Mouse (Mus musculus) embryonic facial prominence, embryonic 12.5 days (tissue): ENCODE measurements around the gene Olfm2. TPM values are rescaled to one million over a fixed set of nuclear protein-coding genes. Genes with fewer than 3 reads are reported as not detected.
"Not testable (repeated sequence)": the region's sequence is repeated elsewhere in the genome, so short reads cannot be mapped to it uniquely, and the experiment has no call there.

Experiments
- ATAC-seq: fragments of 200-750 bp; cut with Nextera tagmentation; 2 replicates; pipeline ENCODE4 v1.8.0; 2017; ENCODE audit not compliant: insufficient number of reproducible peaks, insufficient read depth, low FRiP score, low TSS enrichment
- H3K27ac ChIP-seq: fragments of 300-500 bp; sonication (generic); 2 replicates; pipeline ENCODE4 v1.5.1; 2016; ENCODE audit warnings: mild to moderate bottlenecking
- H3K27me3 ChIP-seq: fragments of 300-500 bp; sonication (generic); 2 replicates; pipeline ENCODE4 v1.6.1; 2016; ENCODE audit warnings: mild to moderate bottlenecking, moderate library complexity
- H3K36me3 ChIP-seq: fragments of 300-500 bp; sonication (generic); 2 replicates; pipeline ENCODE4 v1.6.1; 2016; ENCODE audit warnings: mild to moderate bottlenecking
- H3K4me1 ChIP-seq: fragments of 300-500 bp; sonication (generic); 2 replicates; pipeline ENCODE4 v1.6.1; 2016
- H3K4me2 ChIP-seq: fragments of 300-500 bp; sonication (generic); replicated peaks from 2 replicates; pipeline ENCODE4 v1.6.1; 2016; ENCODE audit warnings: mild to moderate bottlenecking, moderate library complexity
- H3K4me3 ChIP-seq: fragments of 300-500 bp; sonication (generic); 2 replicates; pipeline ENCODE4 v1.5.1; 2016; ENCODE audit warnings: mild to moderate bottlenecking
- H3K9ac ChIP-seq: fragments of 300-500 bp; sonication (generic); 2 replicates; pipeline ENCODE4 v1.6.1; 2016; ENCODE audit warnings: mild to moderate bottlenecking, moderate library complexity
- H3K9me3 ChIP-seq: fragments of 300-500 bp; sonication (generic); 2 replicates; pipeline ENCODE4 v1.6.1; 2016; ENCODE audit warnings: mild to moderate bottlenecking, moderate library complexity
- WGBS: fragments of 180-500 bp; shearing (Covaris S2); methylation state at CpG from one replicate; pipeline ENCODE4 v1.1.7; 2016; 5-methylcytosine and 5-hydroxymethylcytosine counted together
- polyA plus RNA-seq: library from polyadenylated mRNA; unstranded; fragments of >200 nt; fragmentation: Nextera tagmentation; extraction: Ambion mirVana; gene quantifications from 2 replicates; pipeline ENCODE4 v1.2.1, GENCODE M21; 2016

Olfm2 gene
- polyA plus RNA-seq, 1 experiment from 2014 or later: 9.5 TPM

- no peak overlapping the region for H3K27ac ChIP-seq
- 0 out of 2 replicates have a peak, but pooled peaks cover 4% of the 10 kb centered on the region for H3K9me3 ChIP-seq
- 71% methylated on average over 7 of the region's 7 CpGs for WGBS
- H3K36me3 ChIP-seq: no peaks in the 10 kb centered on the region
- no peaks in the 10 kb centered on the region for H3K27me3 ChIP-seq
- H3K9ac ChIP-seq: no peak overlapping the region
- no peaks in the 10 kb centered on the region for H3K4me1 ChIP-seq
- H3K4me2 ChIP-seq: no peak overlapping the region
- no peak for ATAC-seq
- H3K4me3 ChIP-seq: no peak overlapping the region
These were observed 30.8 kb downstream of the Olfm2 start for GRCm38 (mm10) chr9:20715332-20715731.

GRCm38 (mm10) chr9:20713478-20713987 lies 32.6 kb downstream of the Olfm2 start:
- H3K27ac ChIP-seq: no peak overlapping the region
- no peaks in the 10 kb centered on the region for H3K27me3 ChIP-seq
- H3K9me3 ChIP-seq: 0 out of 2 replicates have a peak, but pooled peaks cover 4% of the 10 kb centered on the region
- H3K4me2 ChIP-seq: no peak overlapping the region
- ATAC-seq: 0 out of 2 replicates have a peak, but pooled peaks have one; percentile 64
- H3K4me3 ChIP-seq: no peak overlapping the region
- no peaks in the 10 kb centered on the region for H3K36me3 ChIP-seq
- H3K4me1 ChIP-seq: no peaks in the 10 kb centered on the region
- no peak overlapping the region for H3K9ac ChIP-seq
- 39% methylated on average over 6 of the region's 11 CpGs for WGBS

DNA sequence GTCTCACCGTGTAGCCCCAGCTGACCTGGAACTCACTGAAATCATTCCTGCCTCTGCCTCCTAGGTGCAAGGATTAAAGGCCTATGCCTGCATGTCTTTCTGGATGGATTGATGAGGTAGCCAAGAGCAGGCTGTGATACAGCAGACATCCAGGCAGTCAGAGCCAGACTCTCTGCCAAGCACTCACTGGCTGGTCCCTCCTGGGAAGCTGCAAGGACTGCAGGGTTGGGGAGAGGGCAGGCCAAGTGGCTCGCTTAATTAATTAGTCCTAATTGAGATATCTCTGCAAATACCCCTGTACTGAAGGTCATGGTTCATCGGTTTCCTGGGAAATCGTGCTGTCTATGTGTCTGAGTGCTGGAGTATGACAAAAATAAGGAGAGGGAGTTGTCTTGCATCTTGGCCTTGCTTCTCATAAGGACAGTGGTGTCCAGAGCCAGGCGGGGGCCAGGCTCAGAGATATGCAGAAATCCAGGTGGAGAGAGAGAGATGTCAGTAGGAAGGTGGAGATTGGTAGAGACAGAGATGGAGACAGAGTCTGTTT lies 33.1 kb downstream of the Olfm2 start:
- H3K9me3 ChIP-seq: 0 out of 2 replicates have a peak, but pooled peaks cover 4% of the 10 kb centered on the region
- no peak for ATAC-seq
- 65% methylated on average over 5 of the region's 5 CpGs for WGBS
- H3K4me3 ChIP-seq: no peak overlapping the region
- H3K36me3 ChIP-seq: no peaks in the 10 kb centered on the region
- no peak overlapping the region for H3K9ac ChIP-seq
- no peak overlapping the region for H3K27ac ChIP-seq
- H3K27me3 ChIP-seq: no peaks in the 10 kb centered on the region
- no peaks in the 10 kb centered on the region for H3K4me1 ChIP-seq
- no peak overlapping the region for H3K4me2 ChIP-seq

GRCm38 (mm10) chr9:20710471-20710870 lies 35.7 kb downstream of the Olfm2 start:
- 94% methylated on average over 3 of the region's 3 CpGs for WGBS
- Histone ChIP-seq H3K27ac (no peak overlapping the region), H3K4me3 (no peak overlapping the region), H3K36me3 (no peaks in the 10 kb centered on the region), H3K4me1 (no peaks in the 10 kb centered on the region), H3K27me3 (no peaks in the 10 kb centered on the region), H3K4me2 (no peak overlapping the region), H3K9ac (no peak overlapping the region), H3K9me3 (0 out of 2 replicates have a peak, but pooled peaks cover 4% of the 10 kb centered on the region)
- no peak for ATAC-seq

GRCm38 (mm10) chr9:20705981-20706380 lies 40.2 kb downstream of the Olfm2 start:
- H3K4me1 ChIP-seq: no peaks in the 10 kb centered on the region
- no peak for ATAC-seq
- WGBS: 41% methylated on average over 4 of the region's 4 CpGs
- no peak overlapping the region for H3K9ac ChIP-seq
- H3K27me3 ChIP-seq: no peaks in the 10 kb centered on the region
- H3K27ac ChIP-seq: no peak overlapping the region
- H3K9me3 ChIP-seq: no peaks in the 10 kb centered on the region
- no peak overlapping the region for H3K4me3 ChIP-seq
- H3K4me2 ChIP-seq: no peak overlapping the region
- H3K36me3 ChIP-seq: no peaks in the 10 kb centered on the region

DNA sequence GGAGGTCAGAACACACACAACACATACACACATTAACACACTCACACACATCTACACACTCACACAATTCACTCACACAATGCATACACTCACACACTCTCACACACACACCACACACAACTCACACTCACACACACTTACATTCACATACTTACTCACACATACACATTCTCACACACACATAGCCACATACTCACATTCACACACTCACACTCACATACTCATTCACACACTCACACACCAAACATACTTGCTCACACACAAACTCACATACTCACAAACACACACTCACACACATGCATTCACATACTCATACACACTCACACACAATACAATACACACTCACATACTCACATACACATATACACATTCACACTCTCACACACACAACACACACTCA lies 40.7 kb downstream of the Olfm2 start:
- Histone ChIP-seq H3K4me1 (no peaks in the 10 kb centered on the region), H3K4me3 (no peak overlapping the region), H3K36me3 (no peaks in the 10 kb centered on the region), H3K27ac (no peak overlapping the region), H3K27me3 (no peaks in the 10 kb centered on the region), H3K9ac (no peak overlapping the region), H3K4me2 (no peak overlapping the region), H3K9me3 (no peaks in the 10 kb centered on the region)
- ATAC-seq: no peak

- H3K9me3 ChIP-seq: no peaks in the 10 kb centered on the region
- no peak overlapping the region for H3K4me3 ChIP-seq
- H3K4me2 ChIP-seq: no peak overlapping the region
- ATAC-seq: no peak
- no peaks in the 10 kb centered on the region for H3K27me3 ChIP-seq
- H3K36me3 ChIP-seq: no peaks in the 10 kb centered on the region
- H3K4me1 ChIP-seq: no peaks in the 10 kb centered on the region
- H3K27ac ChIP-seq: no peak overlapping the region
- 72% methylated on average over 8 of the region's 8 CpGs for WGBS
- no peak overlapping the region for H3K9ac ChIP-seq
These were observed 42.2 kb downstream of the Olfm2 start for GRCm38 (mm10) chr9:20703832-20704380.

- no peak overlapping the region for H3K4me2 ChIP-seq
- WGBS: 30% methylated on average over 8 of the region's 8 CpGs
- no peaks in the 10 kb centered on the region for H3K9me3 ChIP-seq
- ATAC-seq: no peak
- no peak overlapping the region for H3K9ac ChIP-seq
- H3K27ac ChIP-seq: no peak overlapping the region
- H3K4me3 ChIP-seq: no peak overlapping the region
- peaks cover 8% of the 10 kb centered on the region; the same call in 1 of the 2 replicates for H3K27me3 ChIP-seq
- no peaks in the 10 kb centered on the region for H3K36me3 ChIP-seq
- H3K4me1 ChIP-seq: 0 out of 2 replicates have a peak, but pooled peaks cover 9% of the 10 kb centered on the region
These were observed 48.7 kb downstream of the Olfm2 start for GRCm38 (mm10) chr9:20697466-20697865.

- H3K36me3 ChIP-seq: no peaks in the 10 kb centered on the region
- H3K27me3 ChIP-seq: peaks cover 8% of the 10 kb centered on the region; the same call in 1 of the 2 replicates
- no peak overlapping the region for H3K9ac ChIP-seq
- no peak for ATAC-seq
- H3K27ac ChIP-seq: no peak overlapping the region
- no peak overlapping the region for H3K4me2 ChIP-seq
- H3K9me3 ChIP-seq: no peaks in the 10 kb centered on the region
- no peak overlapping the region for H3K4me3 ChIP-seq
- 0 out of 2 replicates have a peak, but pooled peaks cover 9% of the 10 kb centered on the region for H3K4me1 ChIP-seq
- 65% methylated on average over 5 of the region's 5 CpGs for WGBS
These were observed 49.9 kb downstream of the Olfm2 start for GRCm38 (mm10) chr9:20696107-20696712.

DNA sequence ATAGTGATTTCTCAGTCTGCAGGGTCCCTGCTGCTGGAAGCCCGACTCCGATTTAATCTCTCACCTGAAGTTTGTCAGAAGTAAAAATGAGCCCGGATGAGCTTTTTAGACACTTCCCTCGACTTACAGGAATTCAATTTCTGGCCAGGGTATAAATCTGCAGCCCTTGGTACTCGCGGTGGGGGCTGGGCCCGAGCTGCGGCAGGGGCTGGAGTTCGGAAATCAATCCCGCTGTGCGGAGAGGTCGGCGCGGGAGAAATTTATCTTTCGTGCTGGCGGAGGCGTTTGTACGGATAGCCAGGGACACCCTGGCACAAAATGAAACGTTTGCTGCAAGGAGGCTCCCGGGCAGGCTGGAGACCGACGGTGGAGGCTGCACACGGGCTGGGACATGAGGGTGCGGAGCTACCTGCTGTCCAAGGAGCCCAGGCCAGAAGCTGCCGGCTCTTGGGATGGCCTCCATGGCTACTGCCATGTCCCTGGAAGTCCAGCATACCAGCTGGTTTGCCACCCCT lies 51.4 kb downstream of the Olfm2 start:
- H3K27ac ChIP-seq: no peak overlapping the region
- WGBS: 4% methylated on average over 25 of the region's 25 CpGs
- no peaks in the 10 kb centered on the region for H3K36me3 ChIP-seq
- H3K4me2 ChIP-seq: peak overlapping the region; percentile 56
- H3K9ac ChIP-seq: peak overlapping the region; percentile 38; the same call in 1 of the 2 replicates
- ATAC-seq: no peak
- peaks cover 8% of the 10 kb centered on the region; the same call in 1 of the 2 replicates for H3K27me3 ChIP-seq
- H3K4me1 ChIP-seq: 0 out of 2 replicates have a peak, but pooled peaks cover 12% of the 10 kb centered on the region
- peak overlapping the region; percentile 27 for H3K4me3 ChIP-seq
- H3K9me3 ChIP-seq: no peaks in the 10 kb centered on the region

DNA sequence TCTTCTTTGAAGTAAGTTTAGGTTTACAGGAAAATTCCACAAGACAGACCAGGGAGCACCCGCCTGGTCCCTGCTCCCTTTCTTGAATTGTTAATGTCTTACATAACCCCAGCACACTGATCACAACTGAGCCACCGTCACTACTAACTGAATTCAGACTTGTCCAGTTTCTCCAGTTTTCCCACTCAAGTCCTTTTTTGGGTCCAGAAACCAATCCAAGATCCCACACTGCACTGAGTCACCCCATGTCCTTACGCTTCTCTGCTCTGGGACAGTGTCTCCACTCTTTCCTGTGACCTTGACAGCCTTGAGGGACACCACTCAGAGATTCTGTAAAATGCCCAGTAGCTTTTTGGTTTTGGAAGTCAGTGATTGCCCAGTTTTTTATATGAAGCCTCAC lies 53.3 kb downstream of the Olfm2 start:
- Histone ChIP-seq H3K4me3 (no peak overlapping the region), H3K4me1 (0 out of 2 replicates have a peak, but pooled peaks cover 12% of the 10 kb centered on the region), H3K4me2 (no peak overlapping the region), H3K27me3 (peaks cover 8% of the 10 kb centered on the region; the same call in 1 of the 2 replicates), H3K36me3 (no peaks in the 10 kb centered on the region), H3K9ac (no peak overlapping the region), H3K27ac (no peak overlapping the region), H3K9me3 (no peaks in the 10 kb centered on the region)
- WGBS: 85% methylated on average over 3 of the region's 3 CpGs
- no peak for ATAC-seq

GRCm38 (mm10) chr9:20690449-20690848 lies 55.7 kb downstream of the Olfm2 start:
- H3K4me1 ChIP-seq, H3K9me3 ChIP-seq, H3K27me3 ChIP-seq, H3K9ac ChIP-seq, H3K27ac ChIP-seq, ATAC-seq, H3K4me2 ChIP-seq, H3K4me3 ChIP-seq, H3K36me3 ChIP-seq: not testable (repeated sequence)
- 95% methylated on average over 2 of the region's 2 CpGs for WGBS
